Mouse (Mus musculus) ES-Bruce4 (cell line): ENCODE measurements at regions not wholly inside any gene's neighbourhood (a gene's known extent, or its start where the extent isn't known, plus 50 kb on each side); places are given as distances from the start of the nearest gene placed in this dataset.

ENCODE experiments used
- CTCF ChIP-seq: IDR thresholded peaks from one replicate; pipeline ENCODE4 v1.8.1; 2011; ENCODE audit warnings: low read depth, low read length
- POLR2A ChIP-seq: IDR thresholded peaks from one replicate; pipeline ENCODE4 v1.8.1; 2011; ENCODE audit warnings: low read length; ENCODE audit not compliant: insufficient read depth

DNA sequence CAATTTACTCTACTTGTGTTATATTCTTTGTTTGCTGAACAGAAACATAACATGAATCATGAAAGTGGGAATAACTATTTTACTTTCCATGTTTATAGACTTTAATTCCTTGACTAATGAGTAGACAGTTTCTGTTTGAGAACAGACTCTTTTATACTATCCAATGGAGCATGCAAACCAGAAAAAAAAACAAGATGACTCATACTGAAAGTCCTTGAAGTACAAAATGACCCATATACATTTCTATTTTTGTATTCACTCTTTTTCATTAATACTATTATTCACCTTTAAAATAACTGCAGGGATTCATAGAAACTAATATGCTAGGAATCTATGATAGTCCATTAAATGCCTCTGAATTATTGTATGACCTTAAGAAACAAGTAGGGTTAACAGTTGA is 549.5 kb upstream of the Rag2 start:
- TF ChIP-seq CTCF (no peak), POLR2A (no peak)
